Mouse (Mus musculus): ENCODE results near the gene Nelfcd. TPM values are rescaled to one million over a fixed set of nuclear protein-coding genes. Genes with fewer than 3 reads are reported as not detected.

Nelfcd gene
- total RNA-seq (2021): 10 to 100 TPM; 58.5 to 59.7 TPM

- peak; percentile 95 for DNase-seq
- intact Hi-C loops (cut with DNase I): no loop called here
Measured at GRCm38 (mm10) chr2:174415731-174416310, at the start of gene Nelfcd. Gene Nelfcd, plus strand, starts transcription at chr2:174415804.

- intact Hi-C loops (cut with DNase I): no loop called here
Measured at GRCm38 (mm10) chr2:174366571-174366970, 49.0 kb upstream of the Nelfcd start.

GRCm38 (mm10) chr2:174381021-174381420 lies 34.6 kb upstream of the Nelfcd start:
- intact Hi-C loops (cut with DNase I): no loop called here
- no peak for DNase-seq

More at GRCm38 (mm10) chr2:174366571-174366970, 49.0 kb upstream of the Nelfcd start:
- no peak for DNase-seq

GRCm38 (mm10) chr2:174391936-174392335 lies 23.7 kb upstream of the Nelfcd start:
- DNase-seq: no peak
- intact Hi-C loops (cut with DNase I): no loop called here

GRCm38 (mm10) chr2:174392554-174392953 lies 23.1 kb upstream of the Nelfcd start:
- intact Hi-C loops (cut with DNase I): no loop called here
- no peak for DNase-seq

GRCm38 (mm10) chr2:174393383-174393782 lies 22.2 kb upstream of the Nelfcd start:
- intact Hi-C loops (cut with DNase I): no loop called here
- DNase-seq: no peak

- DNase-seq: no peak
- intact Hi-C loops (cut with DNase I): no loop called here
Measured at GRCm38 (mm10) chr2:174396643-174397042, 19.0 kb upstream of the Nelfcd start.

GRCm38 (mm10) chr2:174397065-174397464 lies 18.5 kb upstream of the Nelfcd start:
- intact Hi-C loops (cut with DNase I): no loop called here
- DNase-seq: no peak

- intact Hi-C loops (cut with DNase I): no loop called here
- DNase-seq: no peak
Measured at GRCm38 (mm10) chr2:174397881-174398280, 17.7 kb upstream of the Nelfcd start.

GRCm38 (mm10) chr2:174400396-174400795 lies 15.2 kb upstream of the Nelfcd start:
- DNase-seq: no peak

GRCm38 (mm10) chr2:174410222-174410621 lies 5.4 kb upstream of the Nelfcd start:
- intact Hi-C loops (cut with DNase I): no loop called here
- DNase-seq: no peak

More at GRCm38 (mm10) chr2:174400396-174400795, 15.2 kb upstream of the Nelfcd start:
- intact Hi-C loops (cut with DNase I): no loop called here

GRCm38 (mm10) chr2:174413127-174413526 lies 2.5 kb upstream of the Nelfcd start:
- intact Hi-C loops (cut with DNase I): no loop called here

GRCm38 (mm10) chr2:174415001-174415730 lies 438 bp upstream of the Nelfcd start:
- intact Hi-C loops (cut with DNase I): no loop called here
- no peak for DNase-seq

More at GRCm38 (mm10) chr2:174413127-174413526, 2.5 kb upstream of the Nelfcd start:
- no peak for DNase-seq

GRCm38 (mm10) chr2:174421107-174421506 lies 5.5 kb downstream of the Nelfcd start:
- no peak for DNase-seq
- intact Hi-C loops (cut with DNase I): no loop called here

GRCm38 (mm10) chr2:174424301-174425085 lies 8.9 kb downstream of the Nelfcd start:
- DNase-seq: no peak
- intact Hi-C loops (cut with DNase I): no loop called here

GRCm38 (mm10) chr2:174426856-174427255 lies 11.3 kb downstream of the Nelfcd start:
- no peak for DNase-seq
- intact Hi-C loops (cut with DNase I): no loop called here

- intact Hi-C loops (cut with DNase I): no loop called here
- no peak for DNase-seq
Measured at GRCm38 (mm10) chr2:174428076-174428835, 12.7 kb downstream of the Nelfcd start.

GRCm38 (mm10) chr2:174428996-174429591 lies 13.5 kb downstream of the Nelfcd start:
- no peak for DNase-seq
- intact Hi-C loops (cut with DNase I): no loop called here

- DNase-seq: no peak
- intact Hi-C loops (cut with DNase I): no loop called here
Measured at GRCm38 (mm10) chr2:174434943-174435342, 19.3 kb downstream of the Nelfcd start.

- intact Hi-C loops (cut with DNase I): no loop called here
Measured at GRCm38 (mm10) chr2:174436076-174436701, 20.6 kb downstream of the Nelfcd start.

More at GRCm38 (mm10) chr2:174436076-174436701, 20.6 kb downstream of the Nelfcd start:
- DNase-seq: no peak
